Mouse (Mus musculus) cerebellum, postnatal 4 days (tissue): Measurements from ENCODE around the gene Acaca.
"Not testable (repeated sequence)": the region's sequence is repeated elsewhere in the genome, so short reads cannot be mapped to it uniquely, and the experiment has no call there.

Experiments used
- DNase-seq, 2 experiments: peaks; one replicate each; pipeline ENCODE4 v3.0.0; 2022; ENCODE audit warnings: low spot score in 2 of 2, mixed read lengths in 1 of 2

Gene Acaca

DNA sequence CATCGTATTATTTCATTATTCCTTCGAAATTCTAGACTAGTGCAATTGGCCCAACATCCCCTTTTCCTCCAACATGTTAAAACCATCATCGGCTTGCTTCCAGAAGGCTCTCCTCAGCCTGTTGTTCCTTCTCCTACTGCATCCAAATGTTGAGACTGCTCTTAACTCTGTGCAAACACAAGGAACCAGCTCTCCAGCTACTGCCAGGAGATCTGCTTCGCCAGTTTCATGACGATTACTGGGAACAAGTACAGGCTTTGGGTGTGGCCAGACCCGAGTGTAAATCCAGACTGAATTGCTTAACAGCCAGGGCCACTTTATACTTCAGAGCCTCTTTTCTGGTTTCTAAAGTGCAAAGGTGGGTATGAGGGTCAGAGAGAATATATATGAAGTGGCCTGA is 259.9 kb downstream of the Acaca start:
- no peak for DNase-seq

DNA sequence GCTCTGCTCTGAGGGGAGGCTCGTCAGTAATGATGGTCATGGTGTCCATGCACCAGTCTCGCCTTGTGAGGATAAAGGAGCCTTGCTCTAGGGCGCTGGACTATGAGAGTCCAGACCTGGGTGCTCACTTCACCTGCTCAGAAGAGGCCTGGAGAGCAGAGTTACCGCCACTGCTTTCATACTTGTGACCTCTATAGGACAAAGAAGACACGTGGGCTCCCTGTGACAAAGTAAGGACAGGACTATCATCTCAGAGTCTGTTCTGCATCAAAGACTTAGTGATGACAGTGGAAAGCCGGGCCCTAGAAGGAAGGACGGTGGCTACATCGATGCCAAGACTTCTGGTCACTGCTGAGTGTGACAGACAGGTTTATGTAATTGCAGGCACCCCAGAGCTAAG is 261.7 kb downstream of the Acaca start:
- DNase-seq, result no peak

DNA sequence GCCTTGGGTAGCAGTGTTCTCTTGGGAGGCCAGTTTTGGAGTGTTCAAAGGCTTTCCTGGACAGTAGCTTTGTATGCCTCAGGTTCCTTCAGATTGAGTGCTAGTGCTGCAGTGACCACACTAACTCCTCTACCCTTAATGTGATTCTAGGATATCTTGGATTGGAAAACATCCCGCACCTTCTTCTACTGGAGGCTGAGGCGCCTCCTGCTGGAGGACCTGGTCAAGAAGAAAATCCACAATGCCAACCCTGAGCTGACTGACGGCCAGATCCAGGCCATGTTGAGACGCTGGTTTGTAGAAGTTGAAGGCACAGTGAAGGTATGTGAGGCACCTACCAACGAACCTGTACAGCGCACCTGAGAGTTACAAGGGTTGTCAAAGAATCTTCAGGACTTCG is 262.6 kb downstream of the Acaca start:
- not testable (repeated sequence) for DNase-seq

- no peak for DNase-seq
Measured at GRCm38 (mm10) chr11:84393571-84393970, 264.1 kb downstream of the Acaca start.

GRCm38 (mm10) chr11:84395010-84395409 is 265.5 kb downstream of the Acaca start:
- no peak for DNase-seq

- DNase-seq, result no peak
Measured at GRCm38 (mm10) chr11:84406733-84407132, 277.3 kb downstream of the Acaca start.

DNA sequence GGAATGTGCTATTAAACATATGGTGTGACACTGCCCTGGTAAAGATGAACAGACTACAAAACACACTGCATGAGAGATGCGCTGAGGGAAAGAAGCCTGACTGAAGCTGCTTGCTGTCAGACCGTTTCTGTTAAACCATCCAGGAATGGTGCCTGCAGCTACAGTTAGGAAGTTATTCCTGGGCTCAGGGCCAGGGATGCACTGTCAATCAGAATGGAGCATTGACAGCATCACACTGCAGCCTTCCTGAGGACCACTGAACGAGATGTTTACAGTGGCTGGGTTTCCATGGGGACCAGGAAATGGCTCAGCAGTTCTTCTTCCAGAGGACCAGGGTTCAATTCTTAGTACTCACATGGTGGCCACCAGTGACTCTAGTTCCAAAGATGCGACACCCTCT is 280.9 kb downstream of the Acaca start:
- DNase-seq, result no peak

DNA sequence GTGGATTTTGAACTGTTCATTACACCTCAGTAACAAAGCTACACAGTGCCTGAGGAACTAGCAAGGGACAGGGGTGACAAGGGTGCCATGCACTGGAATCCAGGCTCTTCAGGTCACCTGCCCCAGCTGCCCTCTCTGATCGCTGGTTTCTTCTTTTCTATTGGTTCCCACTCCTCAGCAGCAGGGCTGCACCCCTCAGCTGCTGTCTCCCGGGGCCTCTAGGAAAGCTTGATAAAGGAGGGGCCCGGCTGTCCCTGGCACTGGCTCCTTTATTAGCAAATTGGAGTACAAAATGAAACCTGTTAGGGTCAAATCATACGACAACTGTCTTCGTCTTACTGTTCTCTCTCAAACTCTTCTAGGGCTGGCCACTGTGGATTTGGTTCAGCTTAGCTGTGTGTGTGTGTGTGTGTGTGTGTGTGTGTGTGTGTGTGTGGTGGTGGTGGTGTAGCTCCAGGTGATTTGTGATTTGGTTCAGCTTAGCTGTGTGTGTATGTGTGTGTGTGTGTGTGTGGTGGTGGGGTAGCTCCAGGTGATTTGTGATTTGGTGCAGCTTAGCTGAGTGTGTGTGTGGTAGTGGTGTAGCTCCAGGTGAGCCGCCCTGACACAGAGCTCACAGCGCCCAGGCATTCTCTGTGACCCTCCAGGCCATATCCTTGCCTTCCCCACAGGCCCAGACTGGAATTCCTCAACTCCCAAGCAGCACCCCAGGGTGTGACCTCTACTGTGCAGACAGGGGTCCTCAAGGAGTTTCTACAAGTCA is 281.6 kb downstream of the Acaca start:
- DNase-seq, result no peak

- DNase-seq, result no peak
Measured at GRCm38 (mm10) chr11:84411642-84412018, 282.2 kb downstream of the Acaca start.

GRCm38 (mm10) chr11:84412201-84412934 is 282.9 kb downstream of the Acaca start:
- no peak for DNase-seq

DNA sequence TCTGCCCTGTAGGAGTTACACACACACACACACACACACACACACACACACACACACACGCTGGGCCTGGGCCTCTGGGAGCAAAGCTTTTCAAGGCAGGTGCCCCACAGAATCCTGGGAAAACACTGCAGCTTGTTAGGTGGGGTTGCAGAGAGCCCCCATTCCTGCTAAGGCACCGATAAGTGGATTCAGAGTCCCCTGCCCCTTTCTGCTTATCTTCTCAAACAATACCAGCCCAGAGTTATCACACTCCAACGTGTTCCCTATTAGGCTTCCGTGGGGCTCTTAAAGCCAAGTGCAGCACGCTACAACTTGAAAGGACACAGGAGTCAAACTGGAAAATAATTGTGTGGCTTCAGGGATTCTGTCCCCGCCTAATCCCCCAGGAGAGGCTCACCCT is 283.6 kb downstream of the Acaca start:
- no peak for DNase-seq

DNA sequence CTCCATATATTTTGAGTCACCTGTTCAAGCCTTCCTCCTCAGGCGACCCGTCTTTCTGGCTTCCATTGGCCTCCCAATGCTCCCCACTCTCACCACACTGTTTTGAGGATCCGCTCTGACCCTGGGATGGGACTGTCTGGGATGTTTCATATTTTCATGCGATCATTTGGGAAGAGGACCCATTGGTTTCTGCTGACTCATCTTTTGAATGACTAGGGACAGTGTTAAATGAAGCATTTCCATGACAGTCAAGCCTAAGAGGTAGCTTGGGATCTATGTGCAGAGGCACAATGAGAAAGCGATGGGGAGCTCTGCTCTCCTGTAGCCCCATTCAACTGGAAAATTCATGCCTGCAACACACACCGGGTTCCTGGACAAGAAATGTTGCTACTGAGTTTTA is 291.3 kb downstream of the Acaca start:
- no peak for DNase-seq

DNA sequence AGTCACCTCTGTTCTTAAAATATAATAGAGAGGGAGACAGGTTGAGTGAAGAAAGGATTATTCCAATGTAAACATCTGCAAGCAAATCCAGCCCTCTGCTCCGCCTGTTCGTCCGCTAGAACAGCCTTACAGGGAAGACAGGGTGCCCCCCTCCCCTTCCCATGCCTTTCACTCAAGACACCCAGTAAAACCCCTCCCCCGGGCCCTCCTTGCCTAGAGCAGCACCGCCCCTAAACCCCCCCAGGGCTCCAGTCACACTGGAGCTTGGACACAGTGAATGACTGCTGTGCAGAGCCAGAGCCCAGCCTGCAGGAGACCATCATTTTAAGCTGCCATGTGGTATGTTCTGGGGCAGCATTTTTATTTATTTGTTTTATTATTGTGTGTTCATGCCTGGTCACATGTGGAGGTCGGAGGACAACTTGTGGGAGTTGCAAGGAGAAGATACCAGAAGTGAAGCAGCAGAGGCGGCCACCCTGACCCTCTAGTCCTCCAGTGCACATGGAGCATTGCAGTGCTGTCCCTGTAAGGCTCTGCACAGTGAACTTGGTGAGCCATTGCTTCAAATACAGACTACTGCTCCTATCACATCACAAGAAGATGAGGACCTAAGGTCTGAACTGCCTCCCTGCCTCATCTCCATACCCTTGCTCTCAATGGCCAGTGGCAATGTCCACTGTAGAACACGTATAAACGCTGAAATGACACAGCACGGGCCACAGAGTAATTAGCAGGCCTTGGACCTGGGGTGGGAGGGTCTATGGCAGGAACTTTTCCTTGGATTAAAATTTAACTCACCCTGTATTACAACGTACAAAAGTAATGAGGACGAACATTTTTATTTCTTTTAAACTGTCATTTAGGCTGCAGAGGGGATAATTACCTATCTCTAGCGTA is 296.5 kb downstream of the Acaca start:
- no peak for DNase-seq

- no peak for DNase-seq
Measured at GRCm38 (mm10) chr11:84426633-84426998, 297.1 kb downstream of the Acaca start.

GRCm38 (mm10) chr11:84429581-84429980 is 300.1 kb downstream of the Acaca start:
- peak in 1 of 2 experiments; percentile 31 for DNase-seq

DNA sequence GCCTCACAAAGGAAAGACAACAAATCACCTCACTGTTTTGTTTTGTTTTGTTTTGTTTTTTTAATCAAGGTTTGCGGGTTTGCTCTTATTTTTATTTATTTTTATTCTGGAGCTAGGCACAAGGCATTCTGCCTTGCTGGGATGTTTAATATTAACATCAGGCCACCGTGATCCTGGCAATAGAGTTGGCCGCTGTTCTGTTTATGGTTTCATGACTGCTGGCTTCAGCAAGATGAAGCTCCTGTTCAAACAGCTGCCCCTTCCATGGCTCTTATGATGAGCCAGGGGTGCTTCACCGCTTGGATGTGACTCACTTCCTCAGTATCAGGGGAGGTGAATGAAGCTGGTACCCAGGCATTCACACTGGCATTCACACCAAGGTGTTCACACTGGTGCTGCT is 300.9 kb downstream of the Acaca start:
- DNase-seq, result no peak

DNA sequence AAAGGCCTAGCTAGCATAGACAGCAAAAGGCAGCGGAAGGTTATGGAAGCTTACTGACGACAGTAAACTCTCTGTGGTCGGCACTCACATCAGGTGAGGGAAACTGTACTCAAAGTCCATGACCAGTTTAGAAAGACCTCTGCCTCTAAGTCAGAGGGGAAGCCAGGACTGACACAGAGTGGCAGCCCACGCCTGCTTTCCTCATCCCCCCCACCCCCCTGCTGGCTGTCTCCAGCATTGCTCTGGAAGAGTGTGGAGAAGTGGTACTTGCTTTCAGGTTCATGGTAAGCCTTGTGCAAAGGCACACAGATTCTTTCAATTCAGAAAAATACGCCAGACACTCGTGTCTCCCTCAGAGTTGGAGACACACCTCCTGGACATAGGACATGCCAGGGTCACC is 305.4 kb downstream of the Acaca start:
- DNase-seq, result no peak

GRCm38 (mm10) chr11:84440402-84440801 is 310.9 kb downstream of the Acaca start:
- no peak for DNase-seq

- DNase-seq, result no peak
Measured at GRCm38 (mm10) chr11:84442554-84443331, 313.3 kb downstream of the Acaca start.
